Mouse (Mus musculus): Measurements from ENCODE around the gene Spred2.

The Spred2 gene

GRCm38 (mm10) chr11:19959006-19959405 is 34.8 kb downstream of the Spred2 start:
- no peak for DNase-seq

- DNase-seq, result no peak
Measured at GRCm38 (mm10) chr11:19959897-19960296, 35.7 kb downstream of the Spred2 start.

GRCm38 (mm10) chr11:19960541-19960940 is 36.4 kb downstream of the Spred2 start:
- DNase-seq, result no peak

GRCm38 (mm10) chr11:19961088-19961487 is 36.9 kb downstream of the Spred2 start:
- no peak for DNase-seq

- DNase-seq, result no peak
Measured at GRCm38 (mm10) chr11:19961766-19962365, 37.7 kb downstream of the Spred2 start.

GRCm38 (mm10) chr11:19962796-19963195 is 38.6 kb downstream of the Spred2 start:
- DNase-seq, result no peak

- DNase-seq, result no peak
Measured at GRCm38 (mm10) chr11:19963717-19964141, 39.6 kb downstream of the Spred2 start.

GRCm38 (mm10) chr11:19964333-19964732 is 40.2 kb downstream of the Spred2 start:
- DNase-seq, result no peak

- DNase-seq, result no peak
Measured at GRCm38 (mm10) chr11:19965037-19965611, 40.9 kb downstream of the Spred2 start.

- no peak for DNase-seq
Measured at GRCm38 (mm10) chr11:19965664-19966063, 41.5 kb downstream of the Spred2 start.

- no peak for DNase-seq
Measured at GRCm38 (mm10) chr11:19966294-19966693, 42.1 kb downstream of the Spred2 start.

- DNase-seq, result no peak
Measured at GRCm38 (mm10) chr11:19969584-19969983, 45.4 kb downstream of the Spred2 start.

- DNase-seq, result no peak
Measured at GRCm38 (mm10) chr11:19971954-19972750, 48.0 kb downstream of the Spred2 start.

- DNase-seq, result no peak
Measured at GRCm38 (mm10) chr11:19973032-19973790, 49.0 kb downstream of the Spred2 start.

GRCm38 (mm10) chr11:19976032-19976431 is 51.9 kb downstream of the Spred2 start:
- DNase-seq, result no peak

GRCm38 (mm10) chr11:19977687-19978086 is 53.5 kb downstream of the Spred2 start:
- no peak for DNase-seq

- DNase-seq, result peak; percentile 82
Measured at GRCm38 (mm10) chr11:19979338-19979737, 55.2 kb downstream of the Spred2 start.

- DNase-seq, result no peak
Measured at GRCm38 (mm10) chr11:19982113-19982512, 57.9 kb downstream of the Spred2 start.

- no peak for DNase-seq
Measured at GRCm38 (mm10) chr11:19982779-19983178, 58.6 kb downstream of the Spred2 start.

- peak; percentile 74 for DNase-seq
Measured at GRCm38 (mm10) chr11:19983298-19983697, 59.1 kb downstream of the Spred2 start.

GRCm38 (mm10) chr11:19984029-19984428 is 59.9 kb downstream of the Spred2 start:
- DNase-seq, result no peak

GRCm38 (mm10) chr11:19985283-19985854 is 61.2 kb downstream of the Spred2 start:
- DNase-seq, result no peak

GRCm38 (mm10) chr11:19986443-19986861 is 62.3 kb downstream of the Spred2 start:
- DNase-seq, result no peak
